Mouse (Mus musculus): ENCODE measurements around the gene Mettl4. TPM values are rescaled to one million over a fixed set of nuclear protein-coding genes. Genes with fewer than 3 reads are reported as not detected.
"Not testable (repeated sequence)": the region's sequence is repeated elsewhere in the genome, so short reads cannot be mapped to it uniquely, and the experiment has no call there.

The Mettl4 gene
- 23.9 and 24.6 TPM in 2 replicates for polyA plus RNA-seq (2016; fragmentation: Nextera tagmentation; extraction: Ambion mirVana)

DNA sequence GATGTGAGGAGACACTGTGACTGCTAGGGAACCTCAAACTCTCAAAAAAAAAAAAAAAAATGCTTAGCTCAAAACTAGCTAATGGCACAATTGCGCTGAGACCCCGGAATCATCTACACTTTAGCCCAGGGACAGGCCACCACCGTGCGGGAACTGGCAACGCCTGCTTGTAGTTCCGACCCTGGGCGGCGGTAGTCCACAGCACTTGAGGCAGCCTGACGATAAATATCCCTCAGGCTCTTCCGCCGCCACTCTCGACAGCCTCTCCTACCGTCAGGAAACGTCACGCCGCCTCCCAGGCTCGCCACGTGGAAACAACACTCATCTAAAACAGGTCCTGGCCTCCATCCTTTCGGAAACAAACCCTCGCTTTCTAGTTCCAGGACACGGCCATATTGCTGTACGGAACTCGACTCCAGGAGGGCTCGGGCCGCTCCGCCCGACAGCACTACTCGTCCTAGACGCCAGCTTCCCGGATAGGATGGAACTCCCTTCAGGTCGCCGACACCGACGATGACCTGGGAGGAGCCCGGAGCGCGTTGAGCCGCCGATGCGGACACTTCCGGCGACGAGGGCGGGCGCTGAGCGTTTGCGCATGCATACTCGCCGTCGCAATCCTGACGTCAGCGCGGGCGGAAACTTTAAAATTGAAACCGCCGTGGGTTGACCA, at the start of gene Mettl4:
Mettl4 (minus strand) TSS at position 554 of the 670 bp plus-strand sequence.
- Histone ChIP-seq H3K4me1 (replicated peaks) (peaks cover 23% of the 10 kb centered on the region), H3K27me3 (ENCODE audit: insufficient read depth, poor library complexity, severe bottlenecking) (no peaks in the 10 kb centered on the region), H3K9me3 (no peaks in the 10 kb centered on the region), H3K27ac (peak within 1 kb of the TSS; percentile 94), H3K36me3 (peaks cover 13% of the 10 kb centered on the region), H3K4me3 (peak within 1 kb of the TSS; percentile 72)
- under 1% methylated on average over 56 of the region's 56 CpGs for WGBS
- DNase-seq (ENCODE audit: low spot score), result peak; percentile 95

DNA sequence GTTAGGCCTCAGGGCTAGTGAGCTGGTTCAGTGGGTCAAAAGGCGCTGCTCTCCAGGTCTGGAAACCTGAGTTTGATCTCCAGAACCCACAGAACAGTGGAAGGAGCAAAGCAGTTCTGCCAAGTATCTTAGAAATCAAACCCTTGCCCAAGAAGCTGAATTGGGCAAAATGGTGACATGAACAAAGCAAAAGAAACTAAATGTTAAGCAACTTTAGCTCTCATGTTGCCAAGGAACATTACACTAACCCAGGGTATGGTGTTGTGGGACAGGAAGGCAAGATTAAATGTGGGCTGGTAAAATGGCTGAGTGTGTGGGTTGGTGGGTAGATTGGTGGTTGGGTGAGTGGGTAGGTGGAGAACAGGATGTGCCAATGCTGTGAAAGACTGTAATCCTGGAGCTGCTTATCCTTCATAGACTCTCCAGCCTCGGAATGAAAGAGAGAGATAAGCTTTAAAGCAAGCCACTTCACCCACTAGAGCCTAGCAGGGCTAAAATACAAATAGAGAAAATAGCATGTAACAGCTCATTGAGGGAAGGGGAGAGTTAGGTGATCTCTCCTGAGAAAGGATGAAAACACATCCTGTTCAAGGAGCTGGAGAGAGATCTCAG, 29.2 kb upstream of the Mettl4 start:
- no peak overlapping the region for H3K27ac ChIP-seq
- DNase-seq (ENCODE audit: low spot score), result no peak
- H3K36me3 ChIP-seq, result peaks cover 26% of the 10 kb centered on the region
- H3K4me1 ChIP-seq (replicated peaks), result no peaks in the 10 kb centered on the region
- H3K4me3 ChIP-seq, result no peak overlapping the region
- H3K9me3 ChIP-seq, result no peaks in the 10 kb centered on the region
- H3K27me3 ChIP-seq (ENCODE audit: insufficient read depth, poor library complexity, severe bottlenecking), result no peaks in the 10 kb centered on the region
- WGBS, result 84% methylated on average over 2 of the region's 2 CpGs

DNA sequence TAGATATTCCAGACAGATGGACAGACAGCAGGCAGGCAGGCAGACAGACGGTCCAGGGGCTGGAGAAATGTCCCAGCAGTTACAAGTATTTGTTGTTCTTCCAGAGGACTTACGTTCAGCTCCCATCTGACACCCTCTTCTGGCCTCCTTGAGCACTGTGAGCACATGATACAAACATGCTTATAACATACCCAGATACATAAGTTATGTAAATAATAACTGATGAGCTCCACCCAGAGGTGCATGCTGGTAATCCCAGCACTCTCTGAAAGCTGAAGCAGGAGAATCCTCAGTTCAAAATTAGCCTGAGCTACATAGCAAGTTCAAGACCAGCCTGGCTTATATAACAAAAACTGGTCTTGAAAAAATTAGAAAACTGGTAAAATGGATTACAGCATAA, 18.7 kb upstream of the Mettl4 start:
- H3K4me1 ChIP-seq (replicated peaks), result no peaks in the 10 kb centered on the region
- no peak overlapping the region for H3K4me3 ChIP-seq
- no peak for DNase-seq (ENCODE audit: low spot score)
- H3K36me3 ChIP-seq, result peaks cover 92% of the 10 kb centered on the region
- H3K9me3 ChIP-seq, result no peaks in the 10 kb centered on the region
- no peak overlapping the region for H3K27ac ChIP-seq
- no peaks in the 10 kb centered on the region for H3K27me3 ChIP-seq (ENCODE audit: insufficient read depth, poor library complexity, severe bottlenecking)
- WGBS, result 94% methylated on average over 2 of the region's 2 CpGs

DNA sequence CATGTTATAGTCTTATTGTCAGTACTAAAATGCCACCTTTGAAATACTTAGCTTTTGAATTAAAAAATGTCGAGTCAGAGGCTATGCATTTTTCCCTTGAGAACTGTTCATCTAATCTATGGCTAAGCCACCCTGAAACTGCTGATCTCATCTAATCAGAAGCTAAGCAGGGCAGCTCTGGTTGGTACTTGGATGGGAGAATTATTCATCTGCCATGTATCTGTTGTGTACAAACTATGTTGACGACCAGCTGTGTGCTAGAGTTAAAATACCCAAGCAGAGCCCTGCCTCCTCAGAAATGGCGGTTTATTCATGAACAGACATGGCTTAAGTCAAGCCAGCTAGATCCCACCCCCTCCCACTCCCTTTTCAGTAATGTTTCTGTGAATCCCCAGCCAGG, 14.9 kb upstream of the Mettl4 start:
- H3K27ac ChIP-seq, result no peak overlapping the region
- no peak overlapping the region for H3K4me3 ChIP-seq
- peaks cover 93% of the 10 kb centered on the region for H3K36me3 ChIP-seq
- WGBS, result 92% methylated on average over 3 of the region's 3 CpGs
- no peaks in the 10 kb centered on the region for H3K27me3 ChIP-seq (ENCODE audit: insufficient read depth, poor library complexity, severe bottlenecking)
- DNase-seq (ENCODE audit: low spot score), result no peak
- H3K9me3 ChIP-seq, result no peaks in the 10 kb centered on the region
- H3K4me1 ChIP-seq (replicated peaks), result no peaks in the 10 kb centered on the region

DNA sequence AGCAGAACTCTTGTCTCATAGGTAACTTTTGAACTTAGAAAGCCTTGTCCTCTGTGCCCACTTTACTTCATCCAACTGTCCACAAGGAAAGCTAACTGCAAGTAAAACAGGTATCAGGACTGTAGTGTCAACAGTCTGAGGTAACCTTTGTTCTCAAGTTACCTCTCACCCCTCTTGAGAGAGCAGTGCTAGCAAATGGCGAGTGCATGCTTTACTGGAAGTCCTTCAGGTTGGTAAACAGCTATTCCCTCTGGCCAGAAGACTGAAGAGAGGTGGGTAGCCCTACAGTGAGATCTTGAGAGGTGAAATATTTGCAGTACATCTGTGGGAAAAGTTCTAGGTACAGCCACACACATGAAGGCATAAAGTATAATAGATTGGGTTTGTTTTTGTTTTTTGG, 14.2 kb upstream of the Mettl4 start:
- H3K36me3 ChIP-seq, result peaks cover 91% of the 10 kb centered on the region
- H3K4me3 ChIP-seq, result no peak overlapping the region
- DNase-seq (ENCODE audit: low spot score), result no peak
- no peaks in the 10 kb centered on the region for H3K4me1 ChIP-seq (replicated peaks)
- no peaks in the 10 kb centered on the region for H3K27me3 ChIP-seq (ENCODE audit: insufficient read depth, poor library complexity, severe bottlenecking)
- H3K9me3 ChIP-seq, result no peaks in the 10 kb centered on the region
- H3K27ac ChIP-seq, result no peak overlapping the region
- 82% methylated on average over 1 of the region's 1 CpGs for WGBS

DNA sequence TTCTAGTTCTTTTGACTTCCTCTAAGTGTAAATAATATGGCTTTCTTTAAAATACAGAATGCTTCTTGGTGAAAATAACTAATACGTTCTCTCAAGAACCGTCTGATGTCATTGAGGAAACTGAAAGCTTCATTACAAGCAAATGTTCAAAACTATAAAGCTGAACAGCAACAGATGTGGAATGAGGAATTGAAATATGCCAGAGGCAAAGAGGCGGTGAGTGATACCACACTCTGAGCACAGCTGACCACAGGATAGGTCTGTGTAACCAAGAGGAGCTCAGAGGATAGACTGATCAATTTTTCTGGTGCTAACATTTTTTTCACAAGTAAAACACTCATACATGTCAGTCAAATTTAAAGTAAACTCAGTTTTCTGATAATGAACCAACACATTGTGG, 12.6 kb upstream of the Mettl4 start:
- H3K27ac ChIP-seq, result no peak overlapping the region
- H3K36me3 ChIP-seq, result peaks cover 89% of the 10 kb centered on the region
- H3K4me1 ChIP-seq (replicated peaks), result no peaks in the 10 kb centered on the region
- no peak for DNase-seq (ENCODE audit: low spot score)
- no peaks in the 10 kb centered on the region for H3K9me3 ChIP-seq
- 97% methylated on average over 3 of the region's 3 CpGs for WGBS
- H3K4me3 ChIP-seq, result no peak overlapping the region
- H3K27me3 ChIP-seq (ENCODE audit: insufficient read depth, poor library complexity, severe bottlenecking), result no peaks in the 10 kb centered on the region

DNA sequence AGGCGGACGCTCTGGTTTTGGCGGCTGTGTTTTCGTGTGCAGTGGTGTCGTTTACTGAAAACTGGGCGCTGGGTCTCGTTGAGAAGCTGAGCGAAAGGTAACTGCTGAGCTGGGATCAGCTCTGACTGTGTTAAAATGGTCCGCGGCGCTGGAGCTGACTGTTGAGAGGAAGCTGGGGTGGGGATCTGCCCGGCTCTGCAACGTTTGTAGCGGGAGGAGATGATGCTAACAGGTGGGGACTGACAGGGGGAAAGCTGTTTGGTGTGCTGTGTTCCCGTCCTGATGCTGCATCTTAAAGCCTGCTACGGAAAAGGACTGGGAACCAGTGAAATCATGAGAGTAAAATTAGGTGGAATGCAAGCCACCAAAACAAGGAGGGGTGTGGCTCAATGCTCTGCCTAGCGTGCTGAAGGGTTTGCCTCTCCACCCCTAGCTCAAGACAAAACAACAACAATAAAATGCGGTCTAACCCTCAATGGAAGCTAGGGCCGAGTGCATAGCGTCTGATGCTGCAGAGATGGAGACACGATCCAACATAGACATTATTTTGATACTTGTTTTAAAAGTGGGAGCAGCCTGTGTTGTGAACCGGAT, 414 bp upstream of the Mettl4 start:
- H3K27me3 ChIP-seq (ENCODE audit: insufficient read depth, poor library complexity, severe bottlenecking), result no peaks in the 10 kb centered on the region
- H3K36me3 ChIP-seq, result peaks cover 13% of the 10 kb centered on the region
- no peaks in the 10 kb centered on the region for H3K9me3 ChIP-seq
- H3K4me1 ChIP-seq (replicated peaks), result peaks cover 23% of the 10 kb centered on the region
- 2% methylated on average over 22 of the region's 22 CpGs for WGBS
- no peak for DNase-seq (ENCODE audit: low spot score)
- peak overlapping the region; percentile 94 for H3K27ac ChIP-seq
- peak overlapping the region; percentile 72 for H3K4me3 ChIP-seq

DNA sequence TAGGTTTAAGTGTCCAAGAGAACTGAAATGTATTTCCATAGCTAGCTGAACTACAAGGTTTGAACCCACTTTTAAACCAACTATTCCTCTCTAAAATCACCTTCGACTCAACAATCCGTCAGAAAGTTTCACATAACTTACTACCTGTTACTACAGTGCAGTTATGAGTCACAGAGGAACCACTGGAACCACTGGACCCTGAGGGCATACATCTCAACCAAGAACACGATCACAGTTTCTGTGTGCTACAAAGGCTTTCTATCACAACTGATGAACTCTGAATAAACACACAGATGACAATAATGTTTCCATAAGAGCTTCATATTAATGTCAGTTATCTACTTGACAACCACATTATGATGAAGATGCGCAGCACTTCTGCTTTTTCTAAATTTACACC, 11.6 kb downstream of the Mettl4 start:
- no peaks in the 10 kb centered on the region for H3K9me3 ChIP-seq
- H3K4me1 ChIP-seq (replicated peaks), result no peaks in the 10 kb centered on the region
- no peak overlapping the region for H3K27ac ChIP-seq
- no peak overlapping the region for H3K4me3 ChIP-seq
- no peaks in the 10 kb centered on the region for H3K27me3 ChIP-seq (ENCODE audit: insufficient read depth, poor library complexity, severe bottlenecking)
- WGBS, result 91% methylated on average over 4 of the region's 4 CpGs
- DNase-seq (ENCODE audit: low spot score), result no peak
- peaks cover 13% of the 10 kb centered on the region for H3K36me3 ChIP-seq

DNA sequence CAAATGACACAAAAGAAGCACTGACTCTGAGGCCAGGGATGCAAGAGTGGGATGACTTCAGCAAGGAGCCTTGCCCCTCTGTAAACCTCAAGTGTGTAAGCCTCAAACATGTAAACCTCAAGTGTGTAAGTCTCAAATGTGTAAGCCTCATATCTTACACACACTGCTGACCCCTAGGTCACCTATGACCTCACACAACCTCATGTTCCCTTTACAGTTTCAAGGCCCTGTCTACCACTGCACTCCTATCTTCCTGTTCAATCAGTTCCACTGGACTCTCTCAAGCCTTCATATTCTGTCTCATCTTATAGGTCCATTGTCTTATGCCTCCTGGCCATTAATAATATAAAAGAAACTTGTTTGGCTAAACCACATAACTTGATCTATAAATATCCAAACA, 13.9 kb downstream of the Mettl4 start:
- H3K27me3 ChIP-seq (ENCODE audit: insufficient read depth, poor library complexity, severe bottlenecking), result no peaks in the 10 kb centered on the region
- H3K36me3 ChIP-seq, result peaks cover 17% of the 10 kb centered on the region
- no peak overlapping the region for H3K27ac ChIP-seq
- DNase-seq (ENCODE audit: low spot score), result no peak
- no peak overlapping the region for H3K4me3 ChIP-seq
- no peaks in the 10 kb centered on the region for H3K9me3 ChIP-seq
- no peaks in the 10 kb centered on the region for H3K4me1 ChIP-seq (replicated peaks)

DNA sequence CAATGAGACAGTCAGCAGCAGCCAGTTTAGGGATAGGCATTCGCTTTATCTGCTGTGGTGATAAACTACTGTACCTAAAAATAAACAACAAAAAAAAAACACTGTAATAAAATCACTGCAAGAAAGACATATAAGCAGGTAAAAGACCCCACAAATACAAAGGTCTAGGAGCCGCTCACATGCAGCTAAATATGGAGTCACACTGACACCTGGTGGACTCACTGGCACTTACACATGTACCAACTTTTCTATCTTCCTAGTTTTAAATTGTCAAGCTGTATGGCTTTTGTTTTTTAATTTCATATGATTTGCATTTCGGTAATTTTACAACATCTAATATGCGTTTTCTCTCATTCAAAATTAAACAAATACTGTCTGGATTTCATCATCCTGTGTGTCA, 14.4 kb downstream of the Mettl4 start:
- H3K4me1 ChIP-seq (replicated peaks), result no peaks in the 10 kb centered on the region
- H3K4me3 ChIP-seq, result no peak overlapping the region
- peaks cover 17% of the 10 kb centered on the region for H3K36me3 ChIP-seq
- H3K27ac ChIP-seq, result no peak overlapping the region
- no peaks in the 10 kb centered on the region for H3K9me3 ChIP-seq
- no peak for DNase-seq (ENCODE audit: low spot score)
- 67% methylated on average over 4 of the region's 4 CpGs for WGBS
- H3K27me3 ChIP-seq (ENCODE audit: insufficient read depth, poor library complexity, severe bottlenecking), result no peaks in the 10 kb centered on the region

DNA sequence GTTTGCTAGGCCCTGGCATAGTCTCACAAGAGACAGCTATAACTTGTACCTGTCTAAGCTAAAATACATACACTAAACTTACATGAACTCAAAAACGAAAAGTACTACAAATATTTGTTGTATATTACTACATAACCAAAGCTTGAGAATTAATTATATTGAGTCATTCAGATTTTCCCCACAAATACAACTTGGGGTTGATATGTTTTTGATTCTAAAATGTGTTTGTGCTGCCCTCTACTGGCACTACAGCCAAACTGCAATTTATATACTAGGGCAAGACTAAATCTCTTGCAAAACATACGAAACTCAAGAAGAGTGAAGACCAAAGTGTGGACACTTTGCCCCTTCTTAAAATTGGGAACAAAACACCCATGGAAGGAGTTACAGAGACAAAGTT, 19.4 kb downstream of the Mettl4 start:
- peaks cover 25% of the 10 kb centered on the region for H3K36me3 ChIP-seq
- not testable (repeated sequence) for H3K27ac ChIP-seq; H3K27me3 ChIP-seq (ENCODE audit: insufficient read depth, poor library complexity, severe bottlenecking); H3K4me1 ChIP-seq (replicated peaks); H3K9me3 ChIP-seq; H3K4me3 ChIP-seq
- DNase-seq (ENCODE audit: low spot score), result peak; percentile 10
- 36% methylated on average over 2 of the region's 2 CpGs for WGBS

DNA sequence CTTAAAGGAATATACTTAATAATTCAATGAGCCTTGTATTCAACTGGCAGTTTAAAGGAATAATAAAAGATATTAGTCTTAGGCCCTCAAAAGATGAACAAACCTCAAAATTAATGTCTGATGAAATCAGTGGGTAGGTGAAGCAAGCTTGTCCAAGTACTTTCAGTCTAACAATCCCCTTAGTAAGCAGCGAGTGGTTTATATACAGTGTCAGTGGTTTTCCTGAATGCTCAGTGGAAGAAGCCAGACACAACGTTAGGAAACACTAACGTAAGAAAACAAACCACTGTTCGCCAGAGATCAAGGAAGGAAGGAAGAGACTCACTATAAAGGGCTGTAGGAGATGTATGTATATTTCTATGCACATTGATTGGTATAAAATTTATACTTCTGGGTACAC, 23.1 kb downstream of the Mettl4 start:
- peaks cover 8% of the 10 kb centered on the region for H3K36me3 ChIP-seq

DNA sequence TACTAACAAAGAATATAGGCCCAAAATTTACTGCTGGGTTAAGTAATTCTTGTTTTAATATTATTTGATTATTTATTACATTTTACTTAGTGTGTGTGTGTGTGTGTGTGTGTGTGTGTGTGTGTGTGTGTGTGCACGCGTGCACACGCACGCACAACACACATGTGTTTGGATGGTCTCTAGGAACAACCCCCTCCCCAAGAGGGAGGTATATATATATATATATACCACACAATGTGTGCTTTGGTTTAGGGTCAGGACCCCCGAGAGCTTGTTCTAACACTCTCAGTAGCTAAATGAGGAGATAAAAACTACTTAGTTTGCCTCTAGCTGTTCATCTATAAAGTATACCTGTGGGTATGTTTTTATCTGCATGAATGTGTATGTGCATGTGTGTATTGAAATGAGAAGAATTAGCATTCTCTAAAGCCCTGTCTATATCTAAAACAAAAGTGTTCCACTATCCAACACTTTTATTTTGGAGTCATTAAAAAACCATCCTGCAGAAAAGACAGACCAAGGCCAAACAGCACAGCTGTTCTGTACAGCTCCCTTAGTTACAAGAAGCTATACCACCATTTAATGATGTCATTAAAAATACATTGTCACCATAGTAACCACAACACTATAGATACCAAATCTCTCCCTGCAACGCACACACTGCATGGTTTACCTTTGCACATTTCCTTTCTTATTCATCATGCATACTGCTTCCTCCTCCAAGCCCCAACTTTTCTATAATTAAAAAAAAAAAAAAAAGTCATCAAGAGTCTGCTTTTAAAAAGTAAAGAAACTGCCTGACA, 76.1 kb downstream of the Mettl4 start:
- no peaks in the 10 kb centered on the region for H3K36me3 ChIP-seq
- no peak overlapping the region for H3K27ac ChIP-seq
- H3K4me3 ChIP-seq, result no peak overlapping the region
- 92% methylated on average over 6 of the region's 6 CpGs for WGBS
- H3K4me1 ChIP-seq (replicated peaks), result no peaks in the 10 kb centered on the region
- no peak for DNase-seq (ENCODE audit: low spot score)
- H3K27me3 ChIP-seq (ENCODE audit: insufficient read depth, poor library complexity, severe bottlenecking), result no peaks in the 10 kb centered on the region
- no peaks in the 10 kb centered on the region for H3K9me3 ChIP-seq

More for the DNA sequence above, 23.1 kb downstream of the Mettl4 start:
- no peak overlapping the region for H3K27ac ChIP-seq
- no peak overlapping the region for H3K4me3 ChIP-seq
- no peaks in the 10 kb centered on the region for H3K4me1 ChIP-seq (replicated peaks)
- H3K27me3 ChIP-seq (ENCODE audit: insufficient read depth, poor library complexity, severe bottlenecking), result no peaks in the 10 kb centered on the region
- no peaks in the 10 kb centered on the region for H3K9me3 ChIP-seq
- WGBS, result 95% methylated on average over 4 of the region's 4 CpGs
- no peak for DNase-seq (ENCODE audit: low spot score)
